In the genomic region with DNA sequence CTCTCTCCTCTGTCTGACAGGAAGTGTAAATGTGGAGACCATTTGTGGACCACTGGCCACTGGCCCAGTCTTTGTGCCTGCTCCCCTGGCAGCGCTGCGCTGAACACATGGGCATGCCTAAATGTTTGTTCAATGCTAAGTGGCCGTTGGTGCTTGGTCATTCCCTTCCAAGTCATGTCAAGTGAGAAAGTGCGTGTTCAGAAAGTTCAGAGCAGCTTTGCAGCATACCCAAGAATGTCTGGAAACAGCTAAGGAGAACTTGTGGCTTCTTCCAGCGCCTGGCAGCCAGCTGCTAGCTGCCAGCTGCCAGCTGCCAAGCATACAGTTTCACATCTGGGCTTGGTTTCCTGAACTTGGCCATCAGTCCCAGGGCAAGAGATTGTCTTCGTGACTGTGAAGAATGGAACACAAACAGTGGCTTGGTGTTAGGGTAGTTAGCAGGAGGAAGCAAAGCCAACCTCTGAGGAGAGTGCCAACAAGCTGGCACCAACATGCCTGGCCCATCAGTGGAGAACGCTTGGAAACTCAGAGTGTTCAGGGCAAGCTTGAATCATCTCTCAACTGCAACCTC, we compare ENCODE assay signal across 15 mouse cellular contexts.
A peak's percentile ranks its signal among the peaks of the same experiment; 100 is the strongest.
DNase-seq lines count a peak whose midpoint lies in the region; ATAC-seq and TF ChIP-seq lines count a peak whose summit lies in the region.
"Had no signal": no experiment of that assay in that cellular context is flagged by ENCODE, and none has a peak within 500 bp of the region (broad histone marks: within the 10 kb centered on the region; RNA-seq: fewer than 3 reads in every experiment).

No protein-coding gene starts in this region.

- 58% methylated on average over 7 of the region's 7 CpGs for WGBS in stomach, postnatal 0 days

- no peak overlapping the region for H3K9ac ChIP-seq in stomach, postnatal 0 days (ENCODE audit: low read length)
- H3K9ac ChIP-seq: embryonic facial prominence, embryonic 13.5 days; liver, embryonic 13.5 days had no signal

- no peak for ATAC-seq in stomach, postnatal 0 days (ENCODE audit: low FRiP score, low TSS enrichment)

- H3K4me3 ChIP-seq in C2C12 (ENCODE audit: insufficient read depth, poor library complexity, severe bottlenecking): no peak overlapping the region
- no peak overlapping the region for H3K4me3 ChIP-seq in stomach, postnatal 0 days (ENCODE audit: low read depth, low read length)
- H3K4me3 ChIP-seq: embryonic facial prominence, embryonic 13.5 days; liver, embryonic 13.5 days had no signal

- H3K4me1 ChIP-seq in stomach, postnatal 0 days (replicated peaks; ENCODE audit: control insufficient read depth, insufficient read depth): no peaks in the 10 kb centered on the region
- H3K4me1 ChIP-seq: liver, embryonic 13.5 days had no signal

- H3K27ac ChIP-seq in stomach, postnatal 0 days (replicated peaks): no peak overlapping the region
- H3K27ac ChIP-seq: embryonic facial prominence, embryonic 13.5 days; liver, embryonic 13.5 days had no signal

- no peaks in the 10 kb centered on the region for H3K36me3 ChIP-seq in C2C12 (ENCODE audit: control insufficient read depth, insufficient read depth)
- H3K36me3 ChIP-seq in stomach, postnatal 0 days (ENCODE audit: control insufficient read depth, insufficient read depth, low read length): no peaks in the 10 kb centered on the region
- H3K36me3 ChIP-seq: embryonic facial prominence, embryonic 13.5 days; liver, embryonic 13.5 days had no signal

- no peaks in the 10 kb centered on the region for H3K79me2 ChIP-seq in C2C12 (ENCODE audit: control insufficient read depth, insufficient read depth)

- H3K27me3 ChIP-seq in C2C12 (ENCODE audit: control insufficient read depth, insufficient read depth, insufficient read length): no peaks in the 10 kb centered on the region
- H3K27me3 ChIP-seq in stomach, postnatal 0 days (ENCODE audit: control insufficient read depth, insufficient read depth, low read length): no peaks in the 10 kb centered on the region
- H3K27me3 ChIP-seq: embryonic facial prominence, embryonic 13.5 days; liver, embryonic 13.5 days had no signal

- DNase-seq in cerebellum, postnatal 10 days: peak; percentile 71 to 83
- DNase-seq in cerebellum, adult 11-12 months: no peak
- DNase-seq in layer of hippocampus, adult 11-12 months (ENCODE audit: low spot score): peak; percentile 10
- DNase-seq in layer of hippocampus, postnatal 25 days (ENCODE audit: extremely low spot score in 1 of 2, low spot score in 1 of 2): no peak
- DNase-seq in layer of hippocampus, postnatal 10 days (ENCODE audit: low spot score in 2 of 2): peak; percentile 43 to 59
- no peak for DNase-seq in ovary, adult 18-20 months (ENCODE audit: low spot score)
- DNase-seq in stomach, postnatal 0 days (ENCODE audit: low spot score): no peak
- DNase-seq: adrenal gland, postnatal 10 days; B cell, adult 2 months; cerebellum, adult 11 months; kidney, adult 2 months; liver, embryonic 13.5 days; thymus, adult 18-20 months had no signal

- no peak overlapping the region for H3K4me2 ChIP-seq in stomach, postnatal 0 days (replicated peaks; ENCODE audit: low read depth)
- H3K4me2 ChIP-seq: embryonic facial prominence, embryonic 13.5 days; liver, embryonic 13.5 days had no signal

- no peaks in the 10 kb centered on the region for H3K79me3 ChIP-seq in C2C12 (ENCODE audit: low read depth)

- TF ChIP-seq CTCF in C2C12 (IDR thresholded peaks at IDR 0.05; ENCODE audit: control insufficient read depth, insufficient read depth, insufficient read length): no peak
- TF ChIP-seq CTCF in stomach, postnatal 0 days (IDR thresholded peaks at IDR 0.05; ENCODE audit: low read depth): no peak

- no peak for TF ChIP-seq EP300 in stomach, postnatal 0 days (optimal IDR thresholded peaks at IDR 0.05)

- no peak overlapping the region for H3ac ChIP-seq in C2C12 (ENCODE audit: control insufficient read depth, insufficient read length, low read depth)

- H3K9me3 ChIP-seq in stomach, postnatal 0 days (ENCODE audit: control insufficient read depth, low read length): no peaks in the 10 kb centered on the region
- H3K9me3 ChIP-seq: embryonic facial prominence, embryonic 13.5 days; liver, embryonic 13.5 days had no signal

TF ChIP-seq in C2C12, 6 proteins besides CTCF, POLR2A, EP300 and RAD21:
- TF ChIP-seq MYOD1 (IDR thresholded peaks at IDR 0.05; ENCODE audit: control insufficient read depth, insufficient read length, low read depth) (peak; percentile 50), CEBPB (IDR thresholded peaks at IDR 0.05; ENCODE audit: low read depth) (no peak)
TF ChIP-seq in C2C12: peak in this region for 1.

Comparison
In these comparisons a context has a peak if more than half of its experiments do, and no peak if none do; other contexts are left out.
1. DNase-seq: peak in cerebellum, postnatal 10 days (2 of 2), layer of hippocampus, adult 11-12 months (single experiment) and layer of hippocampus, postnatal 10 days (2 of 2); none in cerebellum, adult 11-12 months (single experiment), layer of hippocampus, postnatal 25 days (0 of 2), ovary, adult 18-20 months (single experiment) and stomach, postnatal 0 days (single experiment).